Mouse (Mus musculus) heart, adult 9 months (tissue): ENCODE measurements around the gene Pold1.

ENCODE experiments used
- DNase-seq, 2 experiments: peaks; one replicate each; pipeline ENCODE4 v3.0.0; 2022; ENCODE audit warnings: low spot score in 2 of 2

Pold1 gene

GRCm38 (mm10) chr7:44581637-44582036 is 33.0 kb upstream of the Pold1 start:
- DNase-seq, result no peak

DNA sequence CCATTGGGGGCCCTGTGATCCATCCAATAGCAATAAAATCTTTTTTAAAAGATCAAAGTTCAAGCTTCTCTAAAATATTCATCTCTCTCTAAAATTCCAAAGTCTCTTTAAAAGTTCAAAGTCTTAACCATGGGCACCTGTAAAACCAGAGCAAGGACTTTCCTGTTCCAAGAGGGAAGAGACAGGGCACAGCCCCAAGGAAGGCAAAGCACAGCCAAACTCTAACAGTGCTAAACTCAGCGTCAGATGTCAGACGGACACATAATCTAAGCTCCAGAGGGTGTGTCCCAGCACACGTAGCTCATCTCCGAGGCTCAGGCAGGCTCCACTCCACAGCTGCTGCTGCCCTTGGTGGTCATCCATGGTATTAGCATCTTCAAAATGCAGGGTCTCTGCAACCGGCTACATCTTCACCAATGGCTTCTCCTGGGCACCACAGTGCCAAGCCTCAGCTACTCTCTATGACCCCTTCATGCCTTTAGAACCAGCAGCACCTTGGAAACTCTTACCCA is 27.7 kb upstream of the Pold1 start:
- DNase-seq, result no peak

DNA sequence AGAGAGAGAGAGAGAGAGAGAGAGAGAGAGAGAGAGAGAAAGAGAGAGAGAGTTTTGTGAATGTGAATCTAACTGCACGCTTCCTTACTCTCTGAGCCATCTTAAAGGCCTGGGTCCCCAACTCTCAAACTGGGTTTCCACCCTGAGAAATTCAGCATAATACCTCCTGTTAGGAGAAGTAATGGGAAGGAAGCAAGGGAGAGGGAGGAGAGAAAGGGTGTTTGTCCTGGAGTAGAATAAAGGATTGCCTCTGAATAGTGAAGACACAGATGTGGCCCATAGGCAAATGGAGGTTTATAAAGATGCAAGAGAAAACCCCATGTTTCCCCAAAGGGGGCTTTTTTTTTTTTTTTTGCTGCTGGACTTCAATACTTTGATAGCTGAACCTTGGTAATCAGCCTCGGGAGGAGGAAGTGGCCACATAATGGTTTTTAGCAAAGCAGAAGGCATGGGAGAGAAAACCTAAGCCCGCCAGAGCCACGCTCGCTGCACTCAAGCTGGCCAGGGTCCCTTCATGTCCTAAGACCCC is 24.4 kb upstream of the Pold1 start:
- no peak for DNase-seq

DNA sequence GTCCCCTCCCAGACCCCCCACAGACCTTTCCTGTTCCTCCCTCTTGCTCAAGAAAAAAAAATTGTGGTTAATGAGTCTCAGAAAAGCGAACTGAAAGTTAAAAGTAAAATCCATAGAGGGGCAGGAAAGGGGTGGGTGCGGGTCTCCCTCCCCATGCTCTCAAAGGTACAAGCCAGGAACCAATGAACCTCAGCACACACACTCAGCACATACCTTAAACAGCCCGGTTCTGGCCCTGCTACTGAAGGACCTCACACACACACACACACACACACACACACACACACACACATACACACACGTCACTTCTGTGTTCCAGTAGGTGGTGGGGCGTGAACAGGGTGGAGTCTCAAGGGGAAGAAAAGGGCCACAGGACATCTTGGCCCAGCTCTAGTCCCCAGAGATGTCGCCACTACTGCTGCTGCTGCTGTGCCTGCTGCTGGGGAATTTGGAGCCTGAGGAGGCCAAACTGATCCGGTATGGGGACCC is 23.6 kb upstream of the Pold1 start, which contains the start of gene Napsa:
Gene Napsa, plus strand, starts transcription at position 168 of the 489 bp plus-strand sequence.
- DNase-seq, result no peak

GRCm38 (mm10) chr7:44571811-44572210 is 23.2 kb upstream of the Pold1 start:
- DNase-seq, result no peak

DNA sequence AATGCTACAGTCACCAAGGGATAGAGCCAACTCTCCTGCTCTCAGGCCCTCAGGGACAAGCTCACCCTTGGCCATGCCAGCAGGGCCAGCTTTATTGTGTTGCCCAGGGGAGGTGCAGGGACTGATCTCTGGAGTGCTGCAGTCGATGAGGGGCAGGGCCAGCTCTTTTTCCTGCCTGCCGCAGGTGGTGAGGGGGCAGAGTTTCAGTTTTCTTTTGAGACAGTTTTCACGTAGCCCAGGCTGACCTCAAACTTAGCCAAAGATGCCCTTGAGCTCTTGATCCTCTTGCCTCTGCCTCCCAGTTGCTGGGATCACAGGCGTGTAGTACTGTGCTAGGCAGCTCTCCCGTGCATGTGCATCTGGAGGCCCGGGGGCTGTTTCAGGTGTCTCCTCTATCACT is 22.3 kb upstream of the Pold1 start:
- DNase-seq, result no peak

DNA sequence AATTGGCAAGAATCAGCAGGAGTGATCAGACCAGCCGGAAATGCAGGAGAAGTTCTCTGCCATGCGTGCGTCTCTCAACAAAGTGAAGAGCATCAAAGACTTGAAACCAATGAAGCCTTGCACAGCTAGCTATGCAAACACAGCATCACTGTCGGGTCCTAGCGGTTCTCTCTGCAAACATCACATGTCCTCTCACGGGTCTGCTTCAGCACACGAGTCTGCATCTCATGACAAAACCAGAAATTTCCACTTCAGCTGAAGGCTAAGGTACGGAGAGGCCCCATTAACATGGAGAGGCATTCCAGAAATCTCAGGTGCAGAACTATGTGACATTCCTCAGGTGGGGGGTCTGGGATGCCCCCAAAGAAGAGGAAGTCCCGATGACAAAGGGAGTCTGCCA is 20.2 kb upstream of the Pold1 start:
- DNase-seq, result no peak

DNA sequence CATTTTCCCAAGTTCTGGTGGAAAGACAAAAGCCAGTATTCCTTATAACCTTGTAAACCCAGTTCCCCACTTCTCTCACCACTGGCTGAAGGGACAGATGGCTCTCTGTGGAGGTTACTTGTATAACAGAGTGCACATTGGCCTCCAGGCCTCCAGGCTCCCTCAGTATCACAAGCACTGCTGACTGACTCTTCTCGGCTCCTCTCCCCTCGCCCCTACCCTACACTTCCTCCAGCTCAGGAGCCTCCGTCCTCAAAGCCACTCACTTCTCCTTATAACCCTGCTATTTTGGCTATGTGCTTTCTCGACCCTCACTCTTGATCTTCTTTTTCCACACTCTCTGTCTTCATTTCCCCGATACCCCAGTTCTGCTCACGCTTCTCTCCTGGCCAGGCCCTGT is 16.8 kb upstream of the Pold1 start:
- no peak for DNase-seq

DNA sequence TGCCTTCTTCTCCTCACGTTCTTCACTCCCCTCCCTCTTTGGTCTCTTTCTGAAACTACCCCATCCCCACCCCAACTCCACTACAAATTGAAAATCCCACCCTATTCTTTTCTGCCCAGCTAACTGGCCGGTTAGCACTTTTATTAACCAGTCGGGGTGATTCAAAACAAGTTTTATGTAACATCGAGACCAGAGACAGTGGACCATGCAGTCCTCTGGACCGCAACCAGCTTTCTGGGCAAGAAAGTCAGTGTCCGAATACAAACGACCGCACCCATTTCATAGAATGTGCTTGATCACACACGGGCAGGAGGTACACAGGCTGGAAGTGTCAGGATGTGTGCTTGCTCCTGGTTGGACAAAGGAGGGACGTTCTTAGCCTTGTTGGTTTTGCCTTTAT is 15.8 kb upstream of the Pold1 start:
- no peak for DNase-seq

GRCm38 (mm10) chr7:44563284-44563683 is 14.6 kb upstream of the Pold1 start:
- no peak for DNase-seq

DNA sequence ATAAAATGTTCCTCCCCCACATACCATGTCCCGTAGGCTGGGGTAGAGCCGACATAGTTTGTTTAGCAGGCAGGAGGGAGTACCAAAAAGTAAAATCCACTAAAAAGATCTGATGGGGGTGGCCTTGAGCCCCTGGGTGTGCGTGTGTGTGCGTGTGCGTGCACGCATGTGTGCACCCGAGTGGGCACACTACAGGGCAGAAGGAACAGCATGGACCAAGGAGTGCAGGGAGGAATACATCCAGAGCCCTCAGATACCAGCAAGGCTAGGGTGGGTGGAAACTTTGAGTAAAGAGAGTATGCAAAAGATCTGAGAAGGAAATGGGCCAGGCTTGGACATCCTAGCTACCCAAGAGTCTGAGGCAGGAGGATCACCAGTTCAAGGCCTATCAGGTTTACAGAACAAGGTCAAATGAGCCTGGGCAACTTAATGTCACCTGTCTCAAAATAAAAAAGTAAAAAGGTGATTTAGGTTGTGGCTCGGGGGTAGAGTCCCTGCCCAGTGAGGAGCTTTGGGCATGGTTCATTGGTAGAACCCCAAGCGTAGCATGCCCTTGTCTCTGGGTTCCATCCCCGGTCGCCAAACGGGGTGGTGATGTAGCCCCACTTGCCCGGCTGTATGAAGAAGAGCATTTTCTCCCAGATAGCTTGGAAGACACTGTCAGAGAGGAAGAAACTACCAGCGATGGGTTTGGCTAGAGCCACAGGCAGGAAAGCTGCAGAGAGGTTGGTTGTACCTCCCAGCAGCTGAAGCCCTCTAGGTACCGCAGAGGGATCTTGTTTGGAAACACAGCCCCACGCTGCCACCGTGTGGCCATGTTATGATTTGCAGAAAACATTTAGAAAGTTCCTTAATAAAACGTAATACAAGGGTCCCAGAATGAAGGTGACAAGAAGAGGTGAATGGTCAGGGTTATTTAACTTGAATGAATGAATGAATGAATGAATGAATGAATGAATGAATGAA is 12.1 kb upstream of the Pold1 start:
- DNase-seq, result peak in 1 of 2 experiments; percentile 69

DNA sequence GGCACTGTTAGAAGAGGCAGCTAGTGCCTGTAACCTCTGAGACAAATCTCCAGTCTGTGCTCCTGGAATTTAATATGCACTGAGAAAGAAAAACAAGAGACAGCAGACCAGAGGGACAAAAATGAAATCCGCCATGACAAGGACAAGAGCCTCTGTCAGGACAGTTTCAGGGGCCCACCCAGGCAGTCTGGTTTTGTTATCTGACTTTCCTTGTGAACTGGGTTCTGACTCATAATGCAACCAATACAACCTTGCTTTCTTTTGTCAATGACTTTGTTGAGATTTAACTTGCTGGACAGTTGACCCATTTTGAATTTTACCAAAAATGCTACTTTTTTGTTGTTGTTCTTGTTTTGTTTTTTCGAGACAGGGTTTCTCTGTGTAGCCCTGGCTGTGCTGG is 9.0 kb upstream of the Pold1 start:
- DNase-seq, result no peak

DNA sequence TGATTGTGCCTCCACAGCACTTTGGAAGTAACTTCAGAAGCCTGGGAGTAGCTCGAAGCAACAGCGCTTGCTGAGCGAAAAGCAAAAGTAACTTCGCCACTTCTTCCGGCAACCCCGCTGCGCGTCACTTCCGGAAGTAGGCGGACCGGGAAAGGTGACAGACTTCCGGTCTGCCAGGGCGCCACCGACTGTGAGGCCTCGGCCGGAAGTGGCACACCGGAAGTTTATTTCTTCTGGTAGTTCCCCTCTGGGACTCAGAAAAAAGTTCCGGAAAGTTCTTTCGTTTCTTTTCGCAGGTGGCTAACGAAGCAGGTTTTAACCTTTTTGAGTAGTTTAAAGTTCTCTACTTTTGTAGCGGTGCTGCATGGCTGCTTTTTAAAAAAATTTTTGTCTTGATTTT is 5.2 kb upstream of the Pold1 start, which contains the start of gene Nr1h2:
Gene Nr1h2, minus strand, starts transcription at position 126 of the 400 bp plus-strand sequence.
- DNase-seq, result peak; percentile 94 to 96

DNA sequence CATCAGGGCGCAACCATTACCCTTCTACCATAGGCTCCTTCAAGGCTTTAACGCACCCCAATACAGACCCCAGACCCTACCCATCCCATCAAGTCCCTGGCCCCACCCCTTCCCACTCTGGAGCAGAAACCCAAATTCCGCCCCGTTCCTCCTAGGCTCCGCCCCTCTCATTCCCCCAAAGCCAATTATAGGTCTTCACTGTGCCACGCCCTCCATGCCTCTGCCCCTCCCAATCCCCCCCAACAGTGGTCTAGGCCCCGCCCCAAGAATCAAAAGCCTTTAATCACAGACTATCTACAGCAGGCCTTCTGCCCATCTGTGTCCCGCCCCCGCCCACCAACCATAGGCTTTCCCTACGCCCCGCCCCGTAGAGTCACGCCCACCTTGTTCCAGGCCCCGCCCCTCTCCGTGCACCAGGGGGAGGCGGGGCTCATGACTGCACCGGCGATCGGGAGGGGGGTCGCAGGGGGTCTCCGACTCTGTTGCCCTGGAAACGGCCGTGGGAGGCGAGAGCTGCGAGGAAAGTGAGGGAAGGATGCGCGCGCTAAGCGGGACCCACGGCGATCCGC is 4.6 kb upstream of the Pold1 start:
- peak in 1 of 2 experiments; percentile 50 for DNase-seq

DNA sequence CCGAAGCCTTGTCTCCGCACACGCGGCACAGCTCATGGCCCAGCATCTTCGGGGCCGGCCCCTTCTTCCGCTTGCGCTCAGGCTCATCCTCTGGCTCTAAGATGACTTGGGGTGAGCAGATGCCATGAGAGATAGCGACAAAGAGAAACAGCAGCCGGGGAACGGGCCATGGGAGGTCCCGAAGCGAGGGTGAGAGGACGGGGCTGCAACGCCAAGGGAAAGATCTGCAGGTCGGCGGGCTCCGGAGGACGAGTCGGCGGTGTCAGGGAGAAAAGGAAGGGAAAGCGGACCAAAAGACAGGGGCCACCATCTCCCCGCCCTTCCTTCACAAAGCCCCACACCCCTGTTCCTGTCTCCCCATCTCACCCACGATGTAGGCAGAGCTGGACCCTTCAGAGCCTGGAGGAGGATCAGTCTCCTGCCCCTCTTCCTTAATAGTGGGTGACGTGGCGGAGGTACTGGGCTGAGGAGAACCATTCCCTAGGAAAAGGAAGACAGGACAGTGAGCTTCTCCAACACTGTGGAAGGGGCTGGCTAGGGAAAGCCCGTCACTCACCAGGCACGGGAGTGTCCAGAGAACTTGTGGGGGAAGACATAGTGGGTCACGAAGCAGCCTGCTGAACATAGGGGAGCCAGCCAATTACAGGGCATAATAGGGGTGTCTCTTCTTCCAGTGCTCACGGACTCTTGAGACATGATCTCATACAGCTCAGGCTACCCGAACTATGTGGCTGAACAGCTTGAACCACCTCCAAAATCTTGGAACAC is 3.7 kb upstream of the Pold1 start:
- no peak for DNase-seq

GRCm38 (mm10) chr7:44551731-44552130 is 3.1 kb upstream of the Pold1 start:
- DNase-seq, result no peak

- DNase-seq, result no peak
Measured at GRCm38 (mm10) chr7:44551301-44551700, 2.7 kb upstream of the Pold1 start.

- DNase-seq, result no peak
Measured at GRCm38 (mm10) chr7:44550409-44550678, 1.7 kb upstream of the Pold1 start.

GRCm38 (mm10) chr7:44549621-44550408 is 1.2 kb upstream of the Pold1 start:
- DNase-seq, result no peak

- no peak for DNase-seq
Measured at GRCm38 (mm10) chr7:44547725-44548124, 924 bp downstream of the Pold1 start.

DNA sequence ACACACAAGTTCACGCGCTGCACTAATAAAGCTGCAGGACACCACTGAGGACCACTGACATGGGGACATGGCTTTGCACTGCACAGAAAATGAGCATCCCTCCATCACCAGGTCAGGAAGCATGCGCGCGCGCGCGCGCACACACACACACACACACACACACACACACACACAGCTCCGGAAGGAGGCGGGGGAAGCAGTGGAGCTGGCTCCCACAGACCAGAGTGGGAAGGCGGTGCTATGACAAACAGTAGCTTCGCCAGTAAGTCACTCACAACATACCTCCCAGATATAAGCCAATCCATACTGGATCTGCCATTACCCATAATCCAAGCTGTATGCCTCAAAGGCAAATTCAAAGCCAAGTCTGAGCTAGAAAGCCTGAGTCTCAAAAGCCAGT is 1.6 kb downstream of the Pold1 start:
- DNase-seq, result no peak
